Mouse (Mus musculus) cerebellum, adult 2 months (tissue): ENCODE results near the gene Setd7.

Experiments used
- CTCF ChIP-seq: fragments of 200-500 bp; IDR thresholded peaks from 2 replicates; pipeline ENCODE4 v1.5.1; 2011; ENCODE audit warnings: low read depth, mild to moderate bottlenecking, control low read depth, low read length, moderate library complexity, borderline replicate concordance; ENCODE audit not compliant: insufficient read depth
- POLR2A ChIP-seq: fragments of 200-500 bp; IDR thresholded peaks from 2 replicates; pipeline ENCODE4 v1.6.1; 2011; ENCODE audit warnings: low read length, control low read depth, borderline replicate concordance; ENCODE audit not compliant: insufficient read depth

GRCm38 (mm10) chr3:51484370-51484769, 76.3 kb downstream of the Setd7 start:
- no peak for TF ChIP-seq POLR2A
- no peak for TF ChIP-seq CTCF
